Mouse (Mus musculus): Measurements from ENCODE around the gene Fshr. TPM values are rescaled to one million over a fixed set of nuclear protein-coding genes. Genes with fewer than 3 reads are reported as not detected.

Gene Fshr
- total RNA-seq, 2 experiments from 2014 or later: not detected

DNA sequence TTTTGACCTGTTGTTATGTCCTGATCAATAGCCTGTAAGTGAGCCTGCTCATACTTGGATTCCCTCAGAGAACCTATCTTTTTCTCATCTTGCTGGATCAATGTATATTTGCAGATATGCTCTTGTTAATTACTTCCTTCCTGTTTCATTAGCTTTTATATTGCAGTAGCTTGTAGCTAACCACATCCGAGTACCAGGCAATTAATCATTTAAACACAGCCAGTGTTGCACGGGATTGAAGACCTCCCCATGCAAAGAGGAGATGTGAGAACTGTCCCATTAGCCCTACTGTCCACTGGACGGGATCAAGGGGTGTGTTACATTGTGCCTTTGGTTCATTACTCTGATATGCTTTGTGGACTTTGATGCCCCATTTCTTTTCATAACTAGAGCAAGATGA lies 154.5 kb downstream of the Fshr start:
- intact Hi-C loops (cut with DNase I): no loop called here

DNA sequence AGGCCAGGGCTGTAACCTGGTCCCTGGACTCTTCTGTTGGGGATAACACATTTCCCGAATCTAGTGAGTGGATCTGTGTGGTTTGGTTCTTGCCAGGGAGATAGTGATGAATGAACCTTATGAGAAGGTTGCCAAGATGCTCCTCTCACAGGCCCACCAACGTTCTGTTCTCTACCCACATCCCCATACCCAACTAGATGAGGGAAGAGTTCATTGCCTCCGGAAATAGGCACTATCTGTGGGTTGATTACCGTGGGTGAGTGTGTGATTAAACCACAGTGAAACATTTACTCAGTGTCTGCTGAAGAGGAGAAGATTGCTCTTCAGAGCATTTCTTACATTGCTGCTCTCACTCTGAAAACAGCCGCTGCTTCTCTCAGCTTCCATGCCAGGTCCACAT lies 163.8 kb downstream of the Fshr start:
- DNase-seq (ENCODE audit: extremely low spot score in 1 of 2, low spot score in 2 of 2): no peak
- intact Hi-C loops (cut with DNase I): no loop called here

More for the DNA sequence above, 154.5 kb downstream of the Fshr start:
- DNase-seq (ENCODE audit: extremely low spot score in 1 of 2, low spot score in 2 of 2): no peak

DNA sequence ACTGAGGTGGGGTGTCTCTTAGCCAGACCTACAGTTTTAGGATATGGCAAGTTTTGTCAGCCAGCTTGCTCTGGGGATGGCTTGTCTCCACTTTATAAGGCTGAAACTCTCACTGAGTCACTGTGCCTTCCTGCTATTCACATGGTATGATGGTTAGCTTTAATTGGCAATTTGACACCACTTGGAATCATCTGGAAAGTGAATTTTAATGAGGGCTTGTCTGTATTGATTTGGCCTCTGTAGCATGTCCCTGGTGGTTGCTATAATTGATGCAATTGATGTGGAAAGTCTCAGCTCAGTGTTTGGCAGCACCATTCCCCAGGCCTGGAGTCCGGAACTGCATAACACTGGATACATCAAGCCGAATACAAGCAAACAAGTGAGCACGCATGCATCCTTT lies 164.4 kb downstream of the Fshr start:
- no peak for DNase-seq (ENCODE audit: extremely low spot score in 1 of 2, low spot score in 2 of 2)
- intact Hi-C loops (cut with DNase I): no loop called here

DNA sequence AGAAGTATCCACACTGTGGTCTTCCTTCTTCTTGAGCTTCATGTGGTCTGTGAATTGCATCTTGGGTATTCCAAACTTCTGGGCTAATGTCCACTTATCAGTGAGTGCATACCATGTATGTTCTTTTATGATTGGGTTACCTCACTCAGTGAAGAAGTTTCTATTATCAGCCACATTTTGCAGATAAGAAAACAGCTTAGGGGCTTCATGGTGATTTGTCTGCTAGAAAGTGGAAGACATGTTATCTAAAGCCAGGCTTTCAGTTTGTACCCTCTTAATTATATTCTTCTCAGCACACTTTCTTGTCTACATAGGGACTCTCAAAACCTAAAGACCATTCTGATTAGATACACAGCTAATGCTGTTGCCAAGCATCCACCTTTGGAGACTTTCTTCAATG lies 165.8 kb downstream of the Fshr start:
- intact Hi-C loops (cut with DNase I): no loop called here
- DNase-seq (ENCODE audit: extremely low spot score in 1 of 2, low spot score in 2 of 2): no peak

DNA sequence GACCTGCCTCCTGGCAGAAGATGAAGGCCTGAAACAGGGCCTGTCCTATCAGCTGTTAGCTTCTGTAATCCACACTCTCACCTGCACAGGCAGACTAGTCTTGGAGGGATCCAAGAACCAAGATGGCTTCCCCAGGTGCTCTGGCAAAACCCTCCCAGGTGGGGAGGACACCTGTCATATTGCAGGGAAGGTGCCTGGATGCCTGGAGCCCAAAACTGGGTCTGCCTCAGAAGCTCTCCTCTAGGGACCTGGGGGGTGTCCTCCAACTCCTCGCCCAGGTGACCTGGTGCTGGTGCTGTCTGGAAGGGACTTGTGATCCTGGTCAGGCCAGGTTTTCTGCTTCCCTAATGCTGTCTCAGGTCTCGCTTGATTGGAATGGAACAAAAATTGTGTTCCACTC lies 167.5 kb downstream of the Fshr start:
- no peak for DNase-seq (ENCODE audit: extremely low spot score in 1 of 2, low spot score in 2 of 2)
- intact Hi-C loops (cut with DNase I): no loop called here

DNA sequence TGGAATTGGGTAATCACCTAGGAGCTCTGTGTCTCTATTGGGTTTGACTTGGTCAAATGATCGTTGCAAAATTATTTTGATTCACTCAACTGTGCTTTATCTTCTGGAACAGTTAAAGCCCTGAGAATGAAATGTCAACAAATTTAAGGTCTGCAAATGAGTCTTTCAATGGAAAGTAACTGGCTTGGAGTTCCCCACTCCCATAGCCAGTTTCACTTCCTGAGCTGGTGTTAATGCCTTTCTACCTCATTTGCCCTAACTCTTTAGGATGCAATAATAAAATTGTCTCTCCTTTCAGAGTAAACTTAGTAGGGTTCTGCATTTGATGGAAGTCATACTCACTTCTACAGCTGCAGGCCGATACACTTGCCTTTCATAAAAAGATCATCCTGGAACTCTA lies 181.0 kb downstream of the Fshr start:
- DNase-seq (ENCODE audit: extremely low spot score in 1 of 2, low spot score in 2 of 2): no peak
- intact Hi-C loops (cut with DNase I): no loop called here

DNA sequence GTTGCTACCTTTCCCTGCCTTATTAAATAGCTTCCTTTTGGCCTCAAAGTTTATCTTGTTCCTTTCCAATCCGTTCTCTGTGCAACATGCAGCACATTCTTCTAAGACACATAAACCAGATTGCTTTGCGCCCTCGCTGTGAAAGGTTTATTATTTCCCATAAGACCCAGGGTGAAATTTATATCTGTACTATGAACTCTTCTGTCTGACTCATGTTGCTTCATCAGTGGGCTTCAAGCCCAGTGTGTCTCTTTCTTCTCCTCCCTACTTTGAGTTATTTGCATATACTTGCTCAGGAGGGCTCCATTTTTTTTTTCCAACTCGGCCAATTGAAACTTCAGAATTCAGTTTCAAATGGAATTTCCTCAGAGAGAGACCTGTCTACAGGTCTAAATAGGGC lies 183.5 kb downstream of the Fshr start:
- intact Hi-C loops (cut with DNase I): no loop called here
- DNase-seq (ENCODE audit: extremely low spot score in 1 of 2, low spot score in 2 of 2): no peak

DNA sequence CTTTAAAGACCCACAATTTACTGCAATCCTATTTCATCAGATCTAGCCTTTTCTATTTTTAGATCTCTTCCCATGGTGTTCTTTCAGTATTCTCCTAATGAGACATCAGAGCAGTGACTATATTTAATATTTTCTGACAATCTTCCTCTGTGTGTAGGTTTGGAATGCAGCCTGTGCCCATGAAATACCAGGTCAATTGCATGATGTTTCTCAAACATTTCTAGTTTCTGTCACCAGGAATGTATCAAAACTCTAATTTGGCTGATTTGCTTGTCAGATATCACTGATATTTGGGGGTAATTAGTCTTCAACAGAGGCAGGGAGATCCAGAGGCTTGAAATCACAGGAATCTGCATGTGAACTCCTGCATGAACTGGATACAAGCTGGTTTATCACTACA lies 186.8 kb downstream of the Fshr start:
- DNase-seq (ENCODE audit: extremely low spot score in 1 of 2, low spot score in 2 of 2): no peak
- intact Hi-C loops (cut with DNase I): no loop called here

DNA sequence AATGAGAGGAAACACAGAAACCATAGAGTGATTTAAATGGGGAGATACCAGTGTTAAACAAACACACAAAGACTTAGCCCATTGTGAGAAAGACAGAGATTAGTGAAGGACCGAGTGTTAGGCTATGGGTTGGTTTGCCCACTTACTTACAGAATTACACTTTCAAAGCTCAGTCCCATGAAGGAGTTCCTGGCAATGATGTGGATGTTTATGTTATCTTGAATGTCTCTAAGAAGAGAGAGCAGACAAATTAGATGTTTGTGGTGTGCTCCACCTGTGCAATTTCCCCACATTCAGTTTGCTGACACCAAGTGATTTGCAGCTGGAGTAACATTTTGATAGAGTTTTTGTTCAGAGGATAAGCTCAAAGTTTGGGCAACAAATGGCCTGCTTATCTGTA lies 191.4 kb downstream of the Fshr start:
- DNase-seq (ENCODE audit: extremely low spot score in 1 of 2, low spot score in 2 of 2): no peak
- intact Hi-C loops (cut with DNase I): no loop called here

DNA sequence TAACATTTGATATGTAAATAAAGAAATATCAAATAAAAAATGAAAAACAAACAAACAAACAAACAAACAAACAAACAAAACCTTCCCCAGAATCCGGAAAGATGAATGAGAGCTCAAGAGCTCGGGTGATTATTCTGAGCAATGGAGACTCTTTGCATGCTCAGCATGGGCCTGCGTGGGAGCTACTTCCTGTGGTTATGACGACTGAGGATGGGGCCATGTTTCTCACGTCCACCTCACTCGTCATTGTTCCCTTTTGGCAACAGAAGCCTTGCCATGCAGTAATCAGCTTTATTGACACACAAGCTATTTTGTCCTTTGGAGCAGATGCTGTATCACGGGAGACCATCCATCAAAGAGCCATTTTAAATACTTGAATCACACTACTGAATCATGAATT lies 191.8 kb downstream of the Fshr start:
- intact Hi-C loops (cut with DNase I): no loop called here
- DNase-seq (ENCODE audit: extremely low spot score in 1 of 2, low spot score in 2 of 2): no peak

DNA sequence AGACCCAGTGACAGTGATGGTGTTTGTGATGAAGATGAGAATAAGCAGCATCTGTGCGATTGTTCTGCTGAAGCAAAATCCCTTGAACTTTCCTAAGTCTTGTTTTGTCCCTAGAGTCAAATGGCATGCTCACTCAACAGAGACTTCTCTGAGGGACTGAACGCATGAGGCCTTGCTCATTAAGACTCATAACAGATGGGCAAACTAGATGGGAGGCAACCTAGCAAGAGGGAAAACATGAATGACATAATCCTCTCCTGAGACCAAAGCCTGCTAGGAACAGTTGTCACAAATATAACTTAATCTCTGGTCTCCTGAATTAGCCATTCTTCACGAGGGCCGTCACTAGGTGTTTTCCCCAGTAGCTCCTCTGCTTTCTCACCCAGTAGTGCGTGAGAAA lies 194.5 kb downstream of the Fshr start:
- intact Hi-C loops (cut with DNase I): no loop called here
- no peak for DNase-seq (ENCODE audit: extremely low spot score in 1 of 2, low spot score in 2 of 2)

DNA sequence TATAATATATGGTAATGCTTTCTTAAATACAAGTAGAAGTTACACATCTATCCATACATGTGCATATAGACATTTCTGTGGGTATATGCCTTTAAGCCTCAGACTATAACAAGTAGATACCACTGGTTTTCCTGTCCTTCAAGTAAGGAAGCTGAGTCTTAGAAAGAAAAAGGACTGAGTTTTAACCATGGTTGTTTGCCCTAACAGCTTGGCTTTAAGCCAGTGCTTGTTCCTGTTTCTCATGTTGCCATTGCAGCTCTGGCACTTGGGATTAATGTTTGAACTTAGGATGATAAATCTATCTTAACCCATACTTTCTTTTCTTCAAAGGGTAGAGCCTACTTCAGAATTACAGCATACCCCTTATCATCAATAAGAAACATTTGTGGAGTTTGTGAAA lies 200.6 kb downstream of the Fshr start:
- intact Hi-C loops (cut with DNase I): no loop called here
- DNase-seq (ENCODE audit: extremely low spot score in 1 of 2, low spot score in 2 of 2): no peak

DNA sequence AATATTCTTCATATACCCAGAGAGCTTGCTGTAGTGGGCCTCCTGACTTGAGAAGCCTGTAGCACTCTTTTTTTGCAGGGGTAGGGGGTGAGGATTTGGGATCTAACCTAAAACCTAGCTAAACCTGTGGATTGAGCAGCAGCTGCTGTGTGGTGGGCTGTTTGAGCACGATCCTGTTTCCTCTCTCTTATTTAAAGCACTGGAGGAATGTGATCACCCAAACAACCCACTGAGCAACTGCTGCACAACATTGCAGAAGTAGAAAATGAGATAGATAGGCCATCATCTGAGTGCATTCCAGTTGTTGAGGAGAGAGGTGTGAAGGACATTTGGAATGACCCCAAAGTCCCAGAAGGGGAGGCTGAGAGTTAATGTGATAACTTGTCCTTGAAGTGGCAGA lies 202.2 kb downstream of the Fshr start:
- intact Hi-C loops (cut with DNase I): no loop called here
- no peak for DNase-seq (ENCODE audit: extremely low spot score in 1 of 2, low spot score in 2 of 2)

DNA sequence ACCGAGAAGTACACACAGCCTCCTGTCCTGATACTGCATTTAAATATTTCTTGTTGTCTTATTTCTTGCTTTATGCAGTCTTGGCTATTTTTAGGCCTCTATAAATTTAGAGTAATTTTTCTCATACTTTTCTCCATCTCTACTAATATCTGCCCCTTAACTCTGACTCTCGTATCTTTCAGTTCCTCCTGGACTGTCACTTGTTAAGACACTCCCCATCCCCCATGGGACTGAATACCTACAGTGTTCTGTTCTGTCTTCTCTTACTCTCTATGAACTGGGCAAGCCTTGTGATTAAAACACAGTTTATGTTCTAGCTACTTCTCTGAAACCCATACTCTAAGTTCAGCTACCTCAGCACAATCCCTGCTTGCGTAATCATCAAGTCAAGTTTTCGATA lies 209.2 kb downstream of the Fshr start:
- no peak for DNase-seq (ENCODE audit: extremely low spot score in 1 of 2, low spot score in 2 of 2)
- intact Hi-C loops (cut with DNase I): no loop called here

DNA sequence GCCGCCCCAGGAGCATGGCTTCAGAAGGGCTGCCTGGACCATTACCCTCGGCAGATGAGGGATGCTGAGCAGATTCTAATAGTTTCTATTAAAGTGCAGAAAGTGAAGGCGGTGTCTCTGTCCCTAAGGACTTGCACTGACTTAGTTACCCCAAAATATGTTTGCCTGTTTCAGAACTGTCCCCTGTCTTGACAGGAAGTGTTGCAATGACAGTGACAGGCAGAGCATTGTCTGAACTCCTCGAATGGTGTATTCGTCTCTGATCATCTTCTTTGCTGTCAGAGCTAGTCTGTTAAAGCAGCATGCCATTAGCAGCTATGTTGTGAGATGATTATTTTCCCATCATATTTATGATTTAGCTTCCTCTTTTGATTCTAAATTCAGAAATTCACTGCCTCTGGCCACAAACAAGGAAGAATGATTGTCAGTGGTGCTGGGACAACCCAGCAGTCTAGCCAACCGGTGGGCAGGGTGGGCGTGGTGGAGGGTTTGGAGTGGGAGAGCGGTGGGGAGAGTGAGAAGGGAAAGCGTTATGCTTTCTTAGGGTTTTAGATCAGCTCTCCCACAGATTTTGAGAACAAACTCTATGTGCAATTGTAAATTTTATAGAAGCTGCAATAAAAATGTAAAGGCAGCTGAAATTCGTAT lies 219.6 kb downstream of the Fshr start:
- DNase-seq (ENCODE audit: extremely low spot score in 1 of 2, low spot score in 2 of 2): no peak

DNA sequence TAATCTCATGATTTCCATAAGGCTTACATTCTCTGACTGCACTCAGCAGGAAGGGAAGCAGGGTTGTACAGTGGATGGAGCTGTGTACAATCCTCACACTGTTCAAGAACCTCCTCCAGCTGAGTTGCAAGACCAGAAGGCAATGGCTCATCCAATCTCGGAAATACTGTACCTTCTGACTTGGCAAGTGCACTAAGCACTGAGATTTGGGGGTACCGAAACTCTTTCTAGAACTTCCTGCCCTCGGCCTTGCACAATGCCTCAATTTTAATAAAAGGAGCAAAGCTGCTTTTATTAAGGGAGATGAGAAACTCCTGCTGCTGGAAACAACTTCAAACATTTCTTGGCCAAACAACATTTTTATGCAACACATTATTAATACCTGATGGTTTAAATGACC lies 225.9 kb downstream of the Fshr start:
- DNase-seq (ENCODE audit: extremely low spot score in 1 of 2, low spot score in 2 of 2): no peak
- intact Hi-C loops (cut with DNase I): no loop called here

More for the DNA sequence above, 219.6 kb downstream of the Fshr start:
- intact Hi-C loops (cut with DNase I): no loop called here

DNA sequence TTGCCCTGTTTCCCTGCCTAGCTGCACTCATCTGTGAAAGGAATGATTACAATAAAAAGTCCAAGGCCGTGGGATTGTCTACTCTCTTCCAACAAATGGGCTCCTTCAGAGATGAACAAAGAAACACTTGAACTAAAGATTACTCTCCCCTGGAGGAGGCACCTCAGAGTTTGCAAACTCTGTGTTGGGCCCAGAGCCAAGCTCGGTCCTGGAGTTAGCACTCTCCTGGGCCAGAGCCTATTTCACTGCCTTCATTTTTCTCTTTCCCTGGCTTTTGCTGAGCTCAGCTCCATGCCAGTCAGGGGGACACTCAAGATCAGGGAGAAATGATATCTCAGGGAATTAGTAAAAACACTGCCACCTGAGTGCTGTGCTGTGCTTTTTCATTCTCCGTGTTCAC lies 234.4 kb downstream of the Fshr start:
- DNase-seq (ENCODE audit: extremely low spot score in 1 of 2, low spot score in 2 of 2): no peak
- intact Hi-C loops (cut with DNase I): no loop called here

DNA sequence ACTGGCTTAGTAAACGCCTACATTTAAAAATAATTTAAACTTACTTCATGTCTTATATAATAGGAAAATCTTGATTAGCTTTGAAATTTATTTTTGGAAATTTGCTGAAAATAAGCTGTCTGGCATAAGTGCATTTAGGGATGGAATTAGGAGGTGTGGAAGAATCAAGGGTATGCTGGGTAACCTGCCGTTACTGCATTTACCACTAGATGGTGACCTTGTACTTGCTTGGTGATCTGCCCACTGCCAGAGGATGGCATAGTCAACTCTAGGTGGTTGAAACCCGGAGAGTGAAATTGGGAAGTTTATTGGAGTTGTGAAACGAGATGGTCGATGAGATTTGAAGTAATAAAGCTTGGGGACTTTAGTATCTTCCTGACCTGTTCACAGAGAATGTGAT lies 246.5 kb downstream of the Fshr start:
- intact Hi-C loops (cut with DNase I): loop anchor here (5.0 to 10.0 kb wide), 2 partner anchors 698 to 1631 kb away; no protein-coding TSS in a partner anchor
- peak; percentile 46 to 73 for DNase-seq (ENCODE audit: extremely low spot score in 1 of 2, low spot score in 2 of 2)

DNA sequence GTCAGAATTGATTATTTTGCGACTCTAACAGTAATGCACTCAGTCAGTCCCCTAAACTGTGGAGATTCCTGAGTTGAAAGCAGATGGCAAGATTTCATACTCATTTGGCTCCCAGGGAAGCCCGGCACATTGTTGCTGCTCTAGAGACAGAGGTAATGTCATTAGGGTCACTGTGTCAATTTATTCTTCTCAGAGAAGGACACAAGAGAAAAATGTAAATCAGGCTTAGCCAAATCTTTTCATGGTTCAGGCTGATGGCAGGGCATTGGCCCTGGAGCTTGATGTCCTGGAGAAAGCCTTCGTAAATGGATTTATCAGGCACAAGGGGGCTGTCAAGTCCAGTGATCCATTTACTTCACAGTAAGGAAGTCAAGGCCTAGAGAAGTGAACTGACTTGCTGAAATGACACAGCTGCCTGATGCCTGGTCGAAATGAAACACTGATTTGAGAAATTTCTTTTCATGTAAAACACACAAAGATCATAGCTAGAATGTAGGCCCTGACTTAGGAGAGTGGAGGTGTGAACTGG lies 262.3 kb downstream of the Fshr start:
- intact Hi-C loops (cut with DNase I): loop anchor here (10.0 kb wide), 1 partner anchor 173 kb away; no protein-coding TSS in a partner anchor
- no peak for DNase-seq (ENCODE audit: extremely low spot score in 1 of 2, low spot score in 2 of 2)

DNA sequence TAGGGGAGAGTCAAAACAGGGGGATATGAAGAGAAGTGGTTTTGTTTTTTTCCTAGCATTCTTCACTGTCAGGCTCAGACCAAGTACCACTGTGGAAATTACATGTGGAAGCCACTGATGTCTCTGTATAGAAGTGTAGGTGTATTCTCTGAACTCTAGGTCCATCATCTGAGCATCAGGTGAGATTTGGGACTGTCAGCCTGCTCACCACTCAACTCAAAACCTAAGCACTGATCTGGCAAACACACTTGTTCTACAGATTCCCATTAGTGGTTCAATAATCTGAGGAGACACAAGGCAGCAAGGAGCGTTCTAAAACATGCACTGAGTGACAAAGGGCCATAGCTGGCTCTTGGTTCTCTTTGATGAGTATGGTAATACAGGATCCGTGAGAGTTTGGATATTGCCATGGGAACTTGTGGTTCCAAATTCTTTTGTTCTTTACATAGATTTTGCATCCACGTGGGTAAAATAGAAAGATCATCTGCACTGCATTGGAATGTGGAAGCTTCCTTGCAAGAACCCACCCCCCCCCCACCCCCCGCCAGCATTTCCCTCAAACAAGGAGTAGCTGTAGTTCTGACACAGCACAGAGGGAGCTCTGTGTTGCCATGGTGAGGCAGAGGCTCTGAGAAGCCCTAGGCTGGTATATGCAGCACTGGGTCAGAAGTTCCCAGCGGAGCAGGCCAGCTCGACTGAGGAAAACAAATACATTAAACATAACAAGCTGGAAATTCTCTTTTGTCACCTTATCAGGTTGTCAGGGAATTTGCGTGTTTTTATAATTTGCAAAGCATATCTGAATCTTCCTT lies 262.9 kb downstream of the Fshr start:
- intact Hi-C loops (cut with DNase I): loop anchor here (10.0 kb wide), 1 partner anchor 173 kb away; no protein-coding TSS in a partner anchor
- peak; percentile 41 to 52 for DNase-seq (ENCODE audit: extremely low spot score in 1 of 2, low spot score in 2 of 2)

All from left cerebral cortex, postnatal 10 days (tissue).